Mouse (Mus musculus): ENCODE data around the gene Usp54. TPM values are rescaled to one million over a fixed set of nuclear protein-coding genes. Genes with fewer than 3 reads are reported as not detected.

Usp54 gene
- total RNA-seq, 1 experiment from 2014 or later: 0.57 TPM

- ATAC-seq (replicated peaks; ENCODE audit: insufficient number of reproducible peaks, low FRiP score, low TSS enrichment, poor library complexity, severe bottlenecking): no peak
Measured at GRCm38 (mm10) chr14:20550136-20550535, 90.7 kb downstream of the Usp54 start.

GRCm38 (mm10) chr14:20546415-20546814 lies 94.4 kb downstream of the Usp54 start, which contains the start of gene Ppp3cb:
Gene Ppp3cb, minus strand, starts transcription at chr14:20546573.
- ATAC-seq (replicated peaks; ENCODE audit: insufficient number of reproducible peaks, low FRiP score, low TSS enrichment, poor library complexity, severe bottlenecking): peak; percentile 86

- peak; percentile 70 for ATAC-seq (replicated peaks; ENCODE audit: insufficient number of reproducible peaks, low FRiP score, low TSS enrichment, poor library complexity, severe bottlenecking)
Measured at GRCm38 (mm10) chr14:20545529-20546331, 95.1 kb downstream of the Usp54 start.

GRCm38 (mm10) chr14:20544467-20545411 lies 96.1 kb downstream of the Usp54 start:
- no peak for ATAC-seq (replicated peaks; ENCODE audit: insufficient number of reproducible peaks, low FRiP score, low TSS enrichment, poor library complexity, severe bottlenecking)

GRCm38 (mm10) chr14:20529643-20530042 lies 111.2 kb downstream of the Usp54 start:
- no peak for ATAC-seq (replicated peaks; ENCODE audit: insufficient number of reproducible peaks, low FRiP score, low TSS enrichment, poor library complexity, severe bottlenecking)

DNA sequence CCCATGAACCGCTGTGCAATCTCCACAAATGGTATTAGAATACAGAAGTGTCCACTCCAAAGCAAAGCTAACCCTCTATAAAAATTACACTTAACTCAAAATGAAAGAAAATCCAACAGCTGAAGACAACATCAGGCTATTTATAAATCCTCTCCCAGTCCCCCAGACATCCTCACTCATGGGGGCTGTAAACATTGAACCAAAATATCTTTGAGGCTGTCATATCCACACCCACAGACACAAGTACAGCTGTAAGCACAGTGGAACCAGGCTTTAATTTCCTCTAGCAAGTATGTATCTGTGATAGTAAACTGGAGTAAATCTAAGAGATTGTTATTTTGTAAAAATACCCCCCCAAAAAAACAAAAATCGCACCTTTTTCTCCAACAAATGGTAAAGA lies 120.7 kb downstream of the Usp54 start:
- ATAC-seq (replicated peaks; ENCODE audit: insufficient number of reproducible peaks, low FRiP score, low TSS enrichment, poor library complexity, severe bottlenecking): no peak

GRCm38 (mm10) chr14:20508424-20508823 lies 132.4 kb downstream of the Usp54 start:
- peak; percentile 71; the same call in 1 of the 2 replicates for ATAC-seq (replicated peaks; ENCODE audit: insufficient number of reproducible peaks, low FRiP score, low TSS enrichment, poor library complexity, severe bottlenecking)

DNA sequence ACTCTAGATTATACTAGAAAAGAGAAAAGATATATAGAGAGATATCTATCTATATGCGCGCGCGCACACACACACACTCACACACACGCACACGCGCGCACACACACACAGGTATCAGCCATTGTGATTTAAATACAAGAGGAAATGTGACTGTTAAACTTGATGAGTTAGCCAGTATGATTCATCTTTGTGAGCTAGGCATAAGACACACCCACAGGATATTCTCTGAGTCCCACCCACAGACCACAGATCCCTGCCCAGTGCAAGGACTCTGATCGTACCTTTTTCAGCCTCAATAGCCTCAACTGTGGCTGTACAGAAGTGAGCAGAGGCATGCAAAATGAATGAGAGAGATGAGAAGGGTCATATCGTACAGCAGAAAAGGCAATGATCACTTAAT lies 137.9 kb downstream of the Usp54 start:
- 0 out of 2 replicates have a peak, but pooled peaks have one; percentile 56 for ATAC-seq (replicated peaks; ENCODE audit: insufficient number of reproducible peaks, low FRiP score, low TSS enrichment, poor library complexity, severe bottlenecking)

DNA sequence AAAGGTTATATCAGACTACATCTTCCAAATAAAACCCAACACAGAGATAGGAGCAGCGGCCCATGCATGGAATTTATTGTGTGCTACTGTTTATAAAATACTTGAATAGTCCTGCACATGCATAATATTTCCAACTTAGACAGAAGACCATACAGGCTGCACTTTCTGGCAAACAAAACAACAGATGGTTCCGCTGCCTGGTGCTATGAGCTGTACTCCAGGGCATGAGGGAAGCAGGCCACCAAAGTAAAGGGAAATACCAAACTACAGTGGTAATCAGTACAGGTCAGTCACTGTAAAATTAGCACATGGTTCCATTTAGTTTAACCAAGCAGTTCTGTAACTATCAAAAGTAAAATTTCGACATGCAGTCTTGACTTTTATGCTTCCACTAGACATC lies 140.9 kb downstream of the Usp54 start:
- ATAC-seq (replicated peaks; ENCODE audit: insufficient number of reproducible peaks, low FRiP score, low TSS enrichment, poor library complexity, severe bottlenecking): no peak

Other genes with a start within 250 kb of the Usp54 start
- 24.2 to 43.4 TPM (median 27.0 TPM) in 3 replicates for gene Mrps16, start 247.4 kb downstream of the Usp54 start, total RNA-seq (2017)
- gene Cfap70, start 188.8 kb downstream of the Usp54 start, total RNA-seq (2017): not detected in 3 replicates
- gene Anxa7, start 160.9 kb downstream of the Usp54 start, total RNA-seq (2017): 70.7 to 97.0 TPM (median 87.2 TPM) in 3 replicates
- 0.43 to 1.9 TPM in 2 of 3 replicates, not detected in the other for gene Mss51, start 144.2 kb downstream of the Usp54 start, total RNA-seq (2017)
- gene Ppp3cb, start 94.5 kb downstream of the Usp54 start, total RNA-seq (2017): 41.3 to 101 TPM (median 45.1 TPM) in 3 replicates
- gene Myoz1, start 15.5 kb upstream of the Usp54 start, total RNA-seq (2017): 1.1 TPM in 1 of 3 replicates, not detected in the others
- gene Synpo2l, start 27.3 kb upstream of the Usp54 start, total RNA-seq (2017): not detected in 3 replicates
- gene Sec24c, start 33.2 kb upstream of the Usp54 start, total RNA-seq (2017): 156 to 200 TPM (median 191 TPM) in 3 replicates
- 5.0 to 9.7 TPM (median 8.2 TPM) in 3 replicates for gene Fut11, start 53.9 kb upstream of the Usp54 start, total RNA-seq (2017)
- gene Chchd1, start 61.9 kb upstream of the Usp54 start, total RNA-seq (2017): 61.2 to 77.6 TPM (median 74.5 TPM) in 3 replicates
- 36.0 to 67.6 TPM (median 60.8 TPM) in 3 replicates for gene Zswim8, start 66.5 kb upstream of the Usp54 start, total RNA-seq (2017)
- 15.6 to 17.6 TPM (median 16.8 TPM) in 3 replicates for gene Ndst2, start 93.5 kb upstream of the Usp54 start, total RNA-seq (2017)
- 36.4 to 81.1 TPM (median 62.3 TPM) in 3 replicates for gene Camk2g, start 153.0 kb upstream of the Usp54 start, total RNA-seq (2017)
- gene Plau, start 195.6 kb upstream of the Usp54 start, total RNA-seq (2017): 0.39 to 1.1 TPM in 2 of 3 replicates, not detected in the other